Comparison of ENCODE assay signal across 19 mouse cellular contexts in genomic region chr14:78912076-78912475, GRCm38 (mm10).
"Had no signal": no experiment of that assay in that cellular context is flagged by ENCODE, and none has a peak within 500 bp of the region (broad histone marks: within the 10 kb centered on the region; RNA-seq: fewer than 3 reads in every experiment).

No protein-coding gene starts in this region.

- H3K9me3 ChIP-seq: limb, embryonic 15.5 days; midbrain, embryonic 12.5 days; midbrain, embryonic 15.5 days; neural tube, embryonic 12.5 days; neural tube, embryonic 15.5 days had no signal

- H3K4me2 ChIP-seq: limb, embryonic 15.5 days; liver, embryonic 11.5 days; lung, embryonic 14.5 days; midbrain, embryonic 12.5 days; midbrain, embryonic 15.5 days; neural tube, embryonic 12.5 days; neural tube, embryonic 15.5 days had no signal

- H3K9ac ChIP-seq: limb, embryonic 15.5 days; liver, embryonic 14.5 days; liver, postnatal 0 days; lung, embryonic 14.5 days; midbrain, embryonic 12.5 days; midbrain, embryonic 15.5 days; neural tube, embryonic 12.5 days; neural tube, embryonic 15.5 days had no signal

- H3K27me3 ChIP-seq: limb, embryonic 15.5 days; midbrain, embryonic 12.5 days; midbrain, embryonic 15.5 days; neural tube, embryonic 12.5 days; neural tube, embryonic 15.5 days had no signal

- H3K27ac ChIP-seq: layer of hippocampus, adult 2 months; limb, embryonic 15.5 days; liver, embryonic 14.5 days; macrophage; midbrain, embryonic 12.5 days; midbrain, embryonic 15.5 days; neural tube, embryonic 12.5 days; neural tube, embryonic 15.5 days; stomach, postnatal 0 days had no signal

- ATAC-seq: liver, postnatal 0 days; lung, postnatal 0 days; midbrain, embryonic 15.5 days had no signal

- H3K4me1 ChIP-seq: limb, embryonic 15.5 days; midbrain, embryonic 12.5 days; midbrain, embryonic 15.5 days; neural tube, embryonic 12.5 days; neural tube, embryonic 15.5 days had no signal

- H3K4me3 ChIP-seq: layer of hippocampus, adult 2 months; limb, embryonic 15.5 days; midbrain, embryonic 12.5 days; midbrain, embryonic 15.5 days; neural tube, embryonic 12.5 days; neural tube, embryonic 15.5 days had no signal

- H3K36me3 ChIP-seq: limb, embryonic 15.5 days; midbrain, embryonic 12.5 days; midbrain, embryonic 15.5 days; neural tube, embryonic 12.5 days; neural tube, embryonic 15.5 days had no signal

- DNase-seq: kidney, adult 18-20 months; kidney, postnatal 25 days; layer of hippocampus, adult 9-11 months; liver, postnatal 0 days; lung, embryonic 14.5 days; thymus, adult 2 months; thymus, postnatal 14 days; thymus, postnatal 4 days had no signal
